11 mouse cellular contexts compared by ENCODE assay signal in the genomic region with DNA sequence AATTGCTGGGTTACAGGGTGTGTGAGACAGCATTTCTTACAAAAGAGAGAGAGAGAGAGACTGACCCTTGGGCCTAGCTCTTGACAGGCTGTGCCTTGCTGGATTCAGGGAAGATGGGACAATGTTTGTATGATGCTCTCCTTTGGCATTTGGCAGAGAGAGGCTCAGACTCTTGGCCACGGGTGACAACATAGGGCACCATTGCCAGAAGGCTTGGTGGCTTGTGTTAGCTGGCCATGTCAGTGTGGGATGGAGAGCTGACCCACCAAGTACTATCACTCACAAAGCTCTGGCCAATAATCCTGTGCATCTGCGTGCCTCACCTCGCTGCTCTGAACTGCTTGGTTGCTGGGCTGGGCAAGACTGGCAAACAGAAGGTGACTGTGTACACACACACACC.
DNase-seq lines count a peak whose midpoint lies in the region; ATAC-seq and TF ChIP-seq lines count a peak whose summit lies in the region.
"Had no signal": no experiment of that assay in that cellular context is flagged by ENCODE, and none has a peak within 500 bp of the region (broad histone marks: within the 10 kb centered on the region; RNA-seq: fewer than 3 reads in every experiment).

No protein-coding gene starts in this region.

- WGBS in cerebellum, adult 2 months: 17% methylated on average over 3 of the region's 3 CpGs
- WGBS in heart, postnatal 0 days: 79% methylated on average over 3 of the region's 3 CpGs
- WGBS in heart, embryonic 10.5 days: 87% methylated on average over 3 of the region's 3 CpGs
- 77% methylated on average over 3 of the region's 3 CpGs for WGBS in hindbrain, embryonic 16.5 days

- peak overlapping the region; percentile 83 for H3K27ac ChIP-seq in cerebellum, adult 2 months (ENCODE audit: insufficient read depth, low read length)
- H3K27ac ChIP-seq in heart, postnatal 0 days (ENCODE audit: low read depth): peak overlapping the region; percentile 70
- no peak overlapping the region for H3K27ac ChIP-seq in heart, embryonic 10.5 days
- H3K27ac ChIP-seq in hindbrain, embryonic 16.5 days (ENCODE audit: low read depth, low read length): peak overlapping the region; percentile 76

- DNase-seq in cerebellum, adult 2 months: peak; percentile 57 to 65
- no peak for DNase-seq in cerebellum, adult 11-12 months
- no peak for DNase-seq in heart, postnatal 0 days (ENCODE audit: low spot score)
- no peak for DNase-seq in heart, embryonic 10.5 days (ENCODE audit: low spot score)
- DNase-seq in cerebellum, postnatal 14 days: peak; percentile 60 to 73
- no peak for DNase-seq in adrenal gland, postnatal 36 days
- DNase-seq in kidney, adult 8-10 months: no peak
- DNase-seq: thymus, adult 18-20 months had no signal

- H3K36me3 ChIP-seq in heart, postnatal 0 days (replicated peaks; ENCODE audit: control insufficient read depth, insufficient read depth, low read length): peaks cover 15% of the 10 kb centered on the region; the same call in 1 of the 2 replicates
- H3K36me3 ChIP-seq in heart, embryonic 10.5 days: peaks cover 40% of the 10 kb centered on the region
- H3K36me3 ChIP-seq in hindbrain, embryonic 16.5 days (ENCODE audit: control insufficient read depth, insufficient read depth, low read length): no peaks in the 10 kb centered on the region

- TF ChIP-seq CTCF in cerebellum, adult 2 months (IDR thresholded peaks at IDR 0.05; ENCODE audit: borderline replicate concordance, insufficient read depth, low read depth, low read length): no peak
- TF ChIP-seq CTCF in heart, postnatal 0 days (IDR thresholded peaks at IDR 0.05; ENCODE audit: low read depth): no peak

- no peaks in the 10 kb centered on the region for H3K27me3 ChIP-seq in cerebellum, adult 2 months (ENCODE audit: control insufficient read depth, insufficient read depth, low read length)
- H3K27me3 ChIP-seq in heart, postnatal 0 days (ENCODE audit: control insufficient read depth, insufficient read depth, low read length): no peaks in the 10 kb centered on the region
- H3K27me3 ChIP-seq in heart, embryonic 10.5 days (ENCODE audit: insufficient read depth, poor library complexity, severe bottlenecking): no peaks in the 10 kb centered on the region
- no peaks in the 10 kb centered on the region for H3K27me3 ChIP-seq in hindbrain, embryonic 16.5 days (replicated peaks; ENCODE audit: control insufficient read depth, insufficient read depth, low read length)
- H3K27me3 ChIP-seq: megakaryocyte, embryonic 14.5 days had no signal

- no peak for TF ChIP-seq POLR2A in cerebellum, adult 2 months (IDR thresholded peaks at IDR 0.05; ENCODE audit: borderline replicate concordance, insufficient read depth, low read length)

- no peak for ATAC-seq in heart, postnatal 0 days (ENCODE audit: insufficient read depth, low read depth)
- ATAC-seq in hindbrain, embryonic 16.5 days: no peak

- no peak overlapping the region for H3K4me3 ChIP-seq in cerebellum, adult 2 months (replicated peaks; ENCODE audit: insufficient read depth, low read depth, low read length)
- no peak overlapping the region for H3K4me3 ChIP-seq in heart, postnatal 0 days (ENCODE audit: low read depth, low read length)
- H3K4me3 ChIP-seq in heart, embryonic 10.5 days: no peak overlapping the region
- H3K4me3 ChIP-seq in hindbrain, embryonic 16.5 days (ENCODE audit: low read length): no peak overlapping the region
- H3K4me3 ChIP-seq: megakaryocyte, embryonic 14.5 days had no signal

- TF ChIP-seq EP300 in heart, postnatal 0 days (IDR thresholded peaks at IDR 0.05; ENCODE audit: low read depth): no peak

- H3K9ac ChIP-seq in heart, postnatal 0 days (replicated peaks; ENCODE audit: low read depth, low read length): 0 out of 2 replicates have a peak overlapping the region, but pooled peaks have one; percentile 18
- no peak overlapping the region for H3K9ac ChIP-seq in hindbrain, embryonic 16.5 days (ENCODE audit: low read depth, low read length)
- H3K9ac ChIP-seq: liver, postnatal 0 days had no signal

- H3K4me2 ChIP-seq in heart, postnatal 0 days (ENCODE audit: low read depth, low read length): no peak overlapping the region
- no peak overlapping the region for H3K4me2 ChIP-seq in hindbrain, embryonic 16.5 days (ENCODE audit: low read length)

- peaks cover 59% of the 10 kb centered on the region for H3K4me1 ChIP-seq in cerebellum, adult 2 months (ENCODE audit: control insufficient read depth, insufficient read depth, low read length)
- H3K4me1 ChIP-seq in heart, postnatal 0 days (ENCODE audit: control insufficient read depth, insufficient read depth): peaks cover 69% of the 10 kb centered on the region
- peaks cover 69% of the 10 kb centered on the region for H3K4me1 ChIP-seq in heart, embryonic 10.5 days
- peaks cover 49% of the 10 kb centered on the region for H3K4me1 ChIP-seq in hindbrain, embryonic 16.5 days (ENCODE audit: control insufficient read depth, insufficient read depth, low read depth, low read length)

- H3K9me3 ChIP-seq in heart, postnatal 0 days (replicated peaks; ENCODE audit: control insufficient read depth, low read length): no peaks in the 10 kb centered on the region
- H3K9me3 ChIP-seq in heart, embryonic 10.5 days: no peaks in the 10 kb centered on the region
- H3K9me3 ChIP-seq in hindbrain, embryonic 16.5 days (ENCODE audit: control insufficient read depth, low read length): no peaks in the 10 kb centered on the region
- H3K9me3 ChIP-seq: megakaryocyte, embryonic 14.5 days had no signal

Comparison
In these comparisons a context has a peak if more than half of its experiments do, and no peak if none do; other contexts are left out.
1. DNase-seq: peak in cerebellum, adult 2 months (2 of 2) and cerebellum, postnatal 14 days (2 of 2); none in cerebellum, adult 11-12 months (single experiment), heart, postnatal 0 days (single experiment), heart, embryonic 10.5 days (single experiment), adrenal gland, postnatal 36 days (0 of 2) and kidney, adult 8-10 months (0 of 2).